Mouse (Mus musculus) right cerebral cortex, postnatal 4 days (tissue): ENCODE data around the gene Znhit3.

Experiments used
- DNase-seq: peaks from one replicate; pipeline ENCODE4 v3.0.0-alpha.2; 2022

Gene Znhit3

GRCm38 (mm10) chr11:84873042-84873833, 42.9 kb downstream of the Znhit3 start:
- DNase-seq, result no peak

- DNase-seq, result no peak
These were observed 44.6 kb downstream of the Znhit3 start for GRCm38 (mm10) chr11:84871548-84872069.

GRCm38 (mm10) chr11:84871046-84871445, 45.1 kb downstream of the Znhit3 start:
- DNase-seq, result no peak

- peak; percentile 89 for DNase-seq
These were observed 45.7 kb downstream of the Znhit3 start, which contains the start of gene Ggnbp2 for GRCm38 (mm10) chr11:84870337-84871043. Gene Ggnbp2 (minus strand): TSS chr11:84870817.

GRCm38 (mm10) chr11:84869537-84870232, 46.5 kb downstream of the Znhit3 start:
- DNase-seq, result peak; percentile 97

- DNase-seq, result no peak
These were observed 47.3 kb downstream of the Znhit3 start for GRCm38 (mm10) chr11:84868786-84869259.

- DNase-seq, result no peak
These were observed 48.6 kb downstream of the Znhit3 start for GRCm38 (mm10) chr11:84867586-84867985.

- DNase-seq, result no peak
These were observed 50.9 kb downstream of the Znhit3 start for GRCm38 (mm10) chr11:84865268-84865667.
